Mouse (Mus musculus): ENCODE measurements around the gene Tra2a.

Tra2a gene

DNA sequence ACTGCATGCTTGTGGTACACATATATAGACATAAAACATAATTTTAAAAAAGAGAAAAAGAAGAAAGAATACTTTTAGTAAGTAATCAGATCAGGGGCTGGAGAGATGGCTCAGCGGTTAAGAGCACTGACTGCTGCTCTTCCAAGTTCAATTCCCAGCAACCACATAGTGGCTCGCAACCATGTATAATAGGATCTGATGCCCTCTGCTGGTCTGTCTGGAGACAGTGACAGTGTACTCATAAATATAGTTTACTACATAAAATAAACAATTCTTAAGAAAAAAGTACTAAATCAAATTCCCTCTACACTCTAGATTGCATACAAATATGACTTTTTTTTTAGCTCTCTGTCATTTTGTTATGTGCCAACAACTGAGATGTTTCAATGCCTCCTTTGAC lies 12.6 kb downstream of the Tra2a start:
- no peak for TF ChIP-seq GATA4 (IDR thresholded peaks at IDR 0.05; ENCODE audit: insufficient replicate concordance, low read length)

- no peak for TF ChIP-seq GATA4 (IDR thresholded peaks at IDR 0.05; ENCODE audit: insufficient replicate concordance, low read length)
Observed at GRCm38 (mm10) chr6:49247246-49247645, 16.6 kb downstream of the Tra2a start.

DNA sequence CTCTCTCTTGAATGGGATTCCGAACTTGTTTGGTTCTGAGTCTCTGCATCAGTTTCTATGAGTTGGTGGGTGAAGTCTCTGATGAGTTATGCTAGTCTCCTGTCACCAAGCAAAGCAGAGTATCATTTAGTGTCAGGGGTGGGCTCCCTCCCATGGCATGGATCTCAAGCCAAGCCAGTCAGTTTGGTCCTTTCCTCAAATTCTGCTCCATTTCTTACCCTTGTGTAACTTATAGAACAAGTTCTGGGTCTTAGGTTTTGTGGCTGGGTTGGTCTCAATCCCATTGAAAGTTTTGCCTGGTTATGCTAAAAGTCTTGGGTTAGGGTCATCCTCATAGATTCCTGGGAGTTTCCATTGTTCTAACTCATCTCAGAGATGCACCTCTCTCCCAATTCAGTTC lies 21.5 kb downstream of the Tra2a start:
- TF ChIP-seq GATA4 (IDR thresholded peaks at IDR 0.05; ENCODE audit: insufficient replicate concordance, low read length) = no peak

- no peak for TF ChIP-seq GATA4 (IDR thresholded peaks at IDR 0.05; ENCODE audit: insufficient replicate concordance, low read length)
Observed at GRCm38 (mm10) chr6:49241562-49241961, 22.3 kb downstream of the Tra2a start.

GRCm38 (mm10) chr6:49236331-49236730 lies 27.5 kb downstream of the Tra2a start:
- TF ChIP-seq GATA4 (IDR thresholded peaks at IDR 0.05; ENCODE audit: insufficient replicate concordance, low read length) = peak; percentile 50; the same call in 1 of the 2 replicates

DNA sequence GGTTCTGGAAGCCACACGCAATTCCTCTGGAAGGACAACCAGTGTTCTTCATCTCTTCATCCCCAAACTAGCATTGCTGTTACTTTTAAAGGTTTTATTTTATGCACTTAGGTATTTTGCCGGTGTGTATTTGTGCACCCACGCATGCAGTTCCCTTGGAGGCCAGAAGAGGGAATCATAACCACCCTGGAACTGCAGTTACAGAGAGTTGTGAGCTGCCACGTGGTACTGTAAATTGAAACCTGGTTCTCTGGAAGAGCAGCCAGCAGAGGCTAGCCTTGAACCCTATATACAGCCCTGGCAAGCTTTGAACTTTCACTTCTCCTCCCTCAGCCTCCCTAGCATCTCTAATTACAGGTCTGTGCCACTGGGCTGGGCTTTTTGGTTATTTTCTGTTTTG lies 30.5 kb downstream of the Tra2a start:
- no peak for TF ChIP-seq GATA4 (IDR thresholded peaks at IDR 0.05; ENCODE audit: insufficient replicate concordance, low read length)

DNA sequence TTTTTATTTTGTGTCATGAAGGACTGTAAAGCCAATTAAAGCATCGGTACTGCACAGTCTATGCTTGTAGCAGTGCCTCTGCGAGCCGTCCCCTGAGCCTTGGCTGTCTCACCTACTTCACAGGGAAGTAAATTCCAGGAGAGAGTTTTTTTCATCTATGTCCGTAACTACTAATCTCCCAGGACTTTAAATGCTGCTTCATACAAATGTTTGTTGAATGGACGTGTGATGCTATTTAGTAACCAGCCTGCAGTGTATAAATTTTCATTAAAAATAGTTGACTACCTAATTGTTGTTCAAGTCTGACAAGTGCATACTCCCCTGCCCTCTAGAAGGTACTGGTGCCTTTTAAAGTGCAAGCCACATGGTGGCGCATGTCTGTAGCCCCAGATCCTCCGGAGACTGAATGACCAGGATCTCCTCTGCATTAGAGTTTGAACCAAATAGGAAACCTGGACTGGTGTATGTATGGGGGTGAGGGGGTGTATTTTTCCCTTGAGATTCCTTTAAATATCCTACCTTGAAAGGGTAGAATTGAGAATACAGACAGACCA lies 35.6 kb downstream of the Tra2a start:
- no peak for TF ChIP-seq GATA4 (IDR thresholded peaks at IDR 0.05; ENCODE audit: insufficient replicate concordance, low read length)

- TF ChIP-seq GATA4 (IDR thresholded peaks at IDR 0.05; ENCODE audit: insufficient replicate concordance, low read length) = no peak
Observed at GRCm38 (mm10) chr6:49227184-49227735, 36.6 kb downstream of the Tra2a start.

GRCm38 (mm10) chr6:49225728-49226123 lies 38.1 kb downstream of the Tra2a start:
- no peak for TF ChIP-seq GATA4 (IDR thresholded peaks at IDR 0.05; ENCODE audit: insufficient replicate concordance, low read length)

GRCm38 (mm10) chr6:49224923-49225727 lies 38.7 kb downstream of the Tra2a start:
- TF ChIP-seq GATA4 (IDR thresholded peaks at IDR 0.05; ENCODE audit: insufficient replicate concordance, low read length) = no peak

DNA sequence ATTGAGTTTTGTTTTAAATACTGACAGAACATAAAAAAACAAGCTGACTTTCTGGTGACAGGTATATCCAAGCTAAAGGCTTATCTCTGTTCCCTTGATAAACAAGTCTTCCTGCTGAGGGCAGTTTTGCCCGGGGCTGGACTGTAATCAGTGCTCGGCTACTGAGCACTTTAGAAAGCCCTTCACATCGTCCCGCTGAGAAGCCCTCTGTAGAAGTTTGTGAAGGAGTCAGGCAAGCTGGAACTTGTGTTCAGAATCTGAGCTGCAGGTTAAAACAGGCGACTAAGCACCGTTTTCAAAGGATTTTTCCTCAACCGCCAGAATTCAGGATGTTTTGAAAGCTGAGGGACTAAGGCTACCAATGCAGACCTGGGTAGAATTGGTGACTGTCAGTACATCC lies 41.9 kb downstream of the Tra2a start:
- no peak for TF ChIP-seq GATA4 (IDR thresholded peaks at IDR 0.05; ENCODE audit: insufficient replicate concordance, low read length)

DNA sequence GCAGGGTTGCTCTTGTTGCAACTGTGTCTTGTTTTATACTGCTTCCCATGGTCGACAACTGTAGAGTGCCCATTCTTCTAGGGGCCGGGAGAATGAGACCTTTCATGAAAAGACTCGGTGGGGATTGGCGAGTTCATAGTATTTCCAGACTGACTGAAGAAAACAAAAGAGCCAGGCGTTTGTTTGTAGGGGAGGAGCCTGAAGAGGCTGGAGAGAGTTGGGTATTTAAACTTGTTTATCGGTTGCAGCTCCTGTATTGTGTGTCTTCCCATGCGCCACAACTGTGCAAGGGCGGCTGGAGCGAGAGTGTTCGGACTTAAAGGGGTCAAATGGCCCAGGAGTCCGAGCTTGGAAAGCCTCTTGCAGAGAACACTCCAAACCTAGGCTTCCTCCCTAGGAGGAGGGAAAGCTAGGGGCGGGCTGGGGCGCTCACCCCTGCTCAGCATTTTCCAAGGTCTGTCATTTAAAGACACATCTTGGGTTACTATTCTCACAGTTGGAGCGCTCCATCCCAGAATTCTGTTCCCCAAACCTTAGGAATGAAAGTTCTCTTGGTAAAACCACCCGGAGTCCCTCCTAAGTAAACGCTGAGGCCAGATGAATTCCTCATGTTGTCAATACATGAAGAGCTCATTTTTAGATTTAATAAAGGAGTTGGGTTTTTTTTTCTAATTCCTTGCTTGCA lies 43.8 kb downstream of the Tra2a start:
- TF ChIP-seq GATA4 (IDR thresholded peaks at IDR 0.05; ENCODE audit: insufficient replicate concordance, low read length) = no peak

DNA sequence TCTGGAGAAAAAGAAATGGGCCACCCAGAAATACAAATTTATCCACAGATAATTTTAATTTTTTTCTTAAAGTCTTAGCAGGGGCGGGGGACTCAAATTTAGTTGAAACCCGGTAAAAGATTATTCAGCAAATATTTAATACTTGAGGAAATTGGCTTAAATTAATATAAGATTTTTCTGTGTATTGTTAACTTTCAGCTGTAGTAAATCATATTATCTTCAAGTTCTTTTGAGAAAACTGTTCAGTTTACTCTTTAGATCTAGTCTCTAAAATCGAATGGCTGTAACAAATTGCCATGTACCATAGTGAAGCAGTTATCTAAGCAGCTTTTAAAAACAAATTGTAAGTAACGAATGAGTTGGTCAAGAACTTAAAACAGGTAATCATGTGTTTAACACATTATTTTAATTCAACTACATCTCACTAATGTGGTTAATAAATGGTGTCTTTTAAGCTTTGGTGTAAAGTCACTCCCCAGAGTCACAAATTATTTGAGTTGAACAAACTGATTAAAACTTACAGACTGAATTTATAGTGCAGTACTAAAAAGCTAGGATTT lies 44.8 kb downstream of the Tra2a start:
- TF ChIP-seq GATA4 (IDR thresholded peaks at IDR 0.05; ENCODE audit: insufficient replicate concordance, low read length) = no peak

- TF ChIP-seq GATA4 (IDR thresholded peaks at IDR 0.05; ENCODE audit: insufficient replicate concordance, low read length) = no peak
Observed at GRCm38 (mm10) chr6:49218275-49218802, 45.5 kb downstream of the Tra2a start.

DNA sequence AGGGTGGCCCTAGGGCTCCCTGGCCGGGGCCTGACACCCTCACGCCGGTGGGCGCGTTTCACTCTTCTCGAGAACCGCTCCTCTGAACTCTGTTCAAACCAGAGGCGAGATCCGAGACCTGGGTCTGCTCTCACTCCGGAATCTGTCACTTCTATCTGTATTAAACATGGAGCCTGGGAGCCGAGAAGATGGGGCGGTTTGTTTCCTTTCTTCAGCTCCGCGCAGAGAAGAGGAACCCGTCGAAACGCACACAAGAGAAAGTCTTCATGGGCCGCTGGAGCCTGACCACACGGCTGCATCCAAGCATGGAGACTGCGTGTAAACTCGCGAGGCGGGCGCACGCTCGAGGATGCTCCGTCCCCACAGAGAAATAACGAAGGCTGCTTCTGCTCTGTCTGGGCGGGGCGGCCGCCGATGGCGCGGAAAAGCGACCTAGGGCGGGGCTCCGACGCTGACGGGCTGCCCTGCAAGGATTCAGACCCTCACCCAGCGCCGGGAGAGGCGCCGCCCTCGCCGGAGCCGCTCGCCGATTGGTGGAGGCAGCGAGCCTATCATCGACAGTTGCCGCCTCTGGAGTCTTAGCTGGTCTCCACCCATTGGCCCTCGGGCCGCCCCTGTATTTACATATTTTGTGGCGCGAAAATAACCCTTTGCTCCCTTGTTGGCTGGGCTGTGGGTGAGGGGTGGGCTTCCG lies 46.1 kb downstream of the Tra2a start:
- TF ChIP-seq GATA4 (IDR thresholded peaks at IDR 0.05; ENCODE audit: insufficient replicate concordance, low read length) = no peak

Measured in liver, adult (tissue).